Mouse (Mus musculus) spleen, embryonic (tissue): Measurements from ENCODE around the gene Noto.
"Not testable (repeated sequence)": the region's sequence is repeated elsewhere in the genome, so short reads cannot be mapped to it uniquely, and the experiment has no call there.

Experiments used
- CTCF ChIA-PET: fragments of 350-600 bp; sonication (Branson Sonifier 250); formaldehyde crosslinking; loops from one replicate; lab custom pipeline; 2022; lab: Charles Lee

The Noto gene

DNA sequence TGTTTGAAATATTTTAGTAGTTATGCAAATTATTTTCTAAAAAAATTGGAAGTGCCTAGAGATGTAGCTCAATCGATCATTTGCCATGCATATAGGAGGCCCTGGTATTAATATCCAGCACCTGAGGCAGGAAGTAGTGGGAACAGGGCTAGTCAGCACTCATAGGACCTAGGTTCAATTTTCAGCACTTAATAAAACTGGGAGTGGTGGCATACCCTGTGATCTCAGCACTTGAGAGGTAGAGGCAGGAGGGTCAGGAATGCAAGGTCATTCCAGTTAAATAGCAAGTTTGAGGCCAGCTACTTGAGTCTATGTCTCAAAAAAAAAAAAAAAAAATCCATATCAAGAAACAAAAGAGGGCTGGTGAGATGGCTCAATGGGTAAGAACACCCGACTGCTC is 4.5 kb upstream of the Noto start:
- CTCF ChIA-PET: interaction anchor here (0.7 kb wide), 1 partner anchor 14 kb away, joined by 5 read pairs; no protein-coding TSS in a partner anchor

- CTCF ChIA-PET: no interaction called here
These were observed 7.7 kb downstream of the Noto start for GRCm38 (mm10) chr6:85431274-85431841.

GRCm38 (mm10) chr6:85431842-85432431 is 8.3 kb downstream of the Noto start, which contains the start of gene Smyd5:
Gene Smyd5, plus strand, starts transcription at chr6:85431989.
- CTCF ChIA-PET: no interaction called here

- CTCF ChIA-PET: no interaction called here
These were observed 10.2 kb downstream of the Noto start for GRCm38 (mm10) chr6:85433865-85434264.

DNA sequence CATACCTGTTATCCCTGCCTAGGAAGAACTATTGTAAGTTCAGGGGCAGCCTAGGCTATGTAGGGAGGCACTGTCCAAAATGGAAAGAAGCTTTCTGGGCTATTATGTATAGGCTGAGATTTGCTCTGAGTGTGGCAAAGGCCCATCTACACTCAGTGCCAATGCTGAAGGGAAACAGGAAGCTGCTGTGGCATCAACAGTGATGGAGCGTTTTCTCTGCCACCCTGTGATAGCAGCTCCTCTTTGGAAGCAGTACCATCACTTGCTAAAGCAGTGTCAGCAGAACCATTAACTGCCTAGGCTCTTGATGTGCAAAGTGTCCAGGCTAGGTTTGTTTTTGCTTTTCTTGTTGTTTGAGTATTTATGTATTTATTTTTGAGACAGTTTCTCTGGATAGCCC is 12.5 kb downstream of the Noto start:
- CTCF ChIA-PET: no interaction called here

GRCm38 (mm10) chr6:85436631-85437030 is 12.9 kb downstream of the Noto start:
- CTCF ChIA-PET: no interaction called here

- CTCF ChIA-PET: no interaction called here
These were observed 17.5 kb downstream of the Noto start for GRCm38 (mm10) chr6:85441142-85441541.

- CTCF ChIA-PET: no interaction called here
These were observed 20.0 kb downstream of the Noto start for GRCm38 (mm10) chr6:85443488-85444233.

GRCm38 (mm10) chr6:85444266-85444965 is 20.7 kb downstream of the Noto start:
- CTCF ChIA-PET: no interaction called here

- CTCF ChIA-PET: no interaction called here
These were observed 21.6 kb downstream of the Noto start for GRCm38 (mm10) chr6:85445286-85445685.

DNA sequence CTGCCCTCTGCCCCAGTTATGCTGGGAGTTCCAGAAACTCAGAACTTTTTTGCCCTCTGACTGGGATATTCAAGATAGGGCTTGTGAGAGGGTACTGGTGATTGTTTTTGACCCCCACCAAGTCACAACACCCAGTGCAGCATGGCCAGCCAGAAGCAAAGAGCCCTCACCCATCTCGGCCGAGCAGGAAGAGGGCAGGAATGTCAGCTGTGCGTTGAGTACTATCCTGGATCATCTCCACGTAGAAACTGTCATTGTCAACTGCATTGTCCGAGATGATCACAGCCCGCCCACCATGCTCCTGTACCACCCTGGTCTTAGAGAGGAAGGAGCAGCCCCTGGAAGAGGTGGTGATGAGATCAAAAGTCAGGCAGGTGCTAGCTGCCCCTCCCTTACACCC is 23.7 kb downstream of the Noto start:
- CTCF ChIA-PET: no interaction called here

GRCm38 (mm10) chr6:85450140-85450539 is 26.5 kb downstream of the Noto start:
- CTCF ChIA-PET: not testable (repeated sequence)

- CTCF ChIA-PET: interaction anchor here (0.6 kb wide), 1 partner anchor 122 kb away, joined by 7 read pairs; no protein-coding TSS in a partner anchor
These were observed 27.3 kb downstream of the Noto start, which contains the start of gene Cct7 for GRCm38 (mm10) chr6:85450697-85451663. Gene Cct7, plus strand, starts transcription at chr6:85451514.

DNA sequence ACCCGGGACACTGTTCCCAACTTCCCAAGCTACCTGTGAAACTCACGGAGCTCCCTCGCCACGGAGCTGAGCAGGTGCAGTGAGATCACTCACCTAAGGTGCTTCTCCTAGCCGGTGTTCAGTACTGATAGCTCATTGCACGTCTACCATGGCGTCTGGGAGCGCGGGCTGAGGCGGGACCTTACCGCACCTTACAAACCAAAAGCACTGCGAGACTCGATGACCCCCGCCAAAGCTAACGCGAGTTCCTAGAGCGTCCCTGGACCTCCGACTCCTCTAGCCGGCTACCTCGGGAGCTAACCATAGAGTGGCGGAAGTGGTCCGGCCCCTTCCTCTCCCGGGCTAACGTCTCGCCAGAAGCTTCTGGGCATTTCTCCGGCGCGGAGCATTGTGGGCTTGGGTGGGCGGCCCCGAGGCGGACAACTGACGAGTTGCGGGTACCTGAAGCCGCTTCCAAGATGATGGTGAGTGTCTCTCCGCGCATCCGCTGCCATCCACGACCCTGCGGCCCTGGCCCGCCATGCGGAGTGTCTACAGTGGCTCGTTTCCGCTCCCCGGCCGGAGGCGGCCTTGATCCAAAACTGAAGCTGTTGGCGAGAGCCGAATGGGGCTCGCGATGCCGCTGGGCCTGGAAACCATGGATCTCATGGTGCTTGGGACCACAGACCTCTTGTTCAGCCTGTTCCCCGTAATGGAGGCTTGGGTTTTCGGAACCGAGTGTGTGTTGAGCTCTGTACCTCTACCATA is 28.2 kb downstream of the Noto start, which contains the start of gene Pradc1:
Gene Pradc1, minus strand, starts transcription at position 307 of the 747 bp plus-strand sequence.
- CTCF ChIA-PET: interaction anchor here (0.6 kb wide), 2 partner anchors 123 to 173 kb away, joined by 4 to 7 read pairs; no protein-coding TSS in a partner anchor

DNA sequence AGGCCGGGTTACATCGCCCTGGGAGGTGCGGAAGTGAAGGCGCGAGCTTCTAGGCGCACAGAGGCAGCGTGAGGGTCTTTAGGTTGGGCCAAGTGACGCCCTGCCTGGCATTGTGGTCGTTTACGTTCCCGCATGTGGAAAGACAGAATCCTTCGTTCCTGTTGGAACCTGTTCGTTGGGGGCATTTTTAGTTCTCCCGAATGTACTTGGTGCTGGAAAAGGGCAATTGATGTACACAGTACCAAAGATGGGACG is 28.7 kb downstream of the Noto start:
- CTCF ChIA-PET: interaction anchor here (0.6 kb wide), 1 partner anchor 173 kb away, joined by 4 read pairs; no protein-coding TSS in a partner anchor

GRCm38 (mm10) chr6:85452816-85453215 is 29.1 kb downstream of the Noto start:
- CTCF ChIA-PET: interaction anchor here (0.6 kb wide), 1 partner anchor 174 kb away, joined by 4 read pairs; no protein-coding TSS in a partner anchor

DNA sequence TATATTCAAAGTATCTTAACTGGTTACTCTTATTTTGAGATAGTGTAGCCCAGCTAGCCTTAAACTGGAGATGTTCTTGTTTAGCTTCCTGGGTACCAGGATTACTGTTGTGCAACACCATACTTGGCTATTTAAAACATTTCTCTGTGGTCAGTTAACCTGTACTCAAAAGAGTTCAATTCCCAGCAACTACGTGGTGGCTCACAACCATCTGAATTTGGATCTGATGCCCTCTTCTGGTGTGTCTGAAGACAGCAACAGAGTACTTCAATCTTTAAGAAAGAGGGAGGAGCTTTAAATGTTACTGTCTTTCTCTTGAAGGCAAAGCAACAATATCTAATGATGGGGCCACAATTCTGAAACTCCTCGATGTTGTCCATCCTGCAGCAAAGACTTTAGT is 35.9 kb downstream of the Noto start:
- CTCF ChIA-PET: interaction anchor here (0.5 kb wide), 1 partner anchor 1697 kb away, joined by 3 read pairs; no protein-coding TSS in a partner anchor

DNA sequence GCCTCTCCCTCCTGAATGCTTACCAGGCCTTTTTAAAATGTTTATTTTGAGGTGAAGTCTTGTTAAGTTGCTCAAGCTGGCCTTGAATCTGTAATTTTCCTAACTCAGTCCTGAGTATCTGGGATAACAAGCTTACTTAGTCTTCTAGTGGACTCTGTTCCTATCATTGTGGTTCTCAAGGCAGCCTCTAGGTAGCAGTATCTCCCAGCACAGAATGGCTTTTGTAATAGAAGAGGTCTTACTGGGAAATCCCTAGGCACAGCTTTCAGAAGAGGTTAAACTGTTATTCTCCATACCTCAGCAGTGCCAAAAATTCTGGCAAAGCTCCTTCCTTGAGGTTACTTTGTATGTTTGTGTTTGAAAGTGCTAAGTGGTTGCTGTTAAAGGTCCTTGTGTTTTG is 41.7 kb downstream of the Noto start:
- CTCF ChIA-PET: interaction anchor here (0.6 kb wide), 1 partner anchor 45 kb away, joined by 3 read pairs; no protein-coding TSS in a partner anchor

DNA sequence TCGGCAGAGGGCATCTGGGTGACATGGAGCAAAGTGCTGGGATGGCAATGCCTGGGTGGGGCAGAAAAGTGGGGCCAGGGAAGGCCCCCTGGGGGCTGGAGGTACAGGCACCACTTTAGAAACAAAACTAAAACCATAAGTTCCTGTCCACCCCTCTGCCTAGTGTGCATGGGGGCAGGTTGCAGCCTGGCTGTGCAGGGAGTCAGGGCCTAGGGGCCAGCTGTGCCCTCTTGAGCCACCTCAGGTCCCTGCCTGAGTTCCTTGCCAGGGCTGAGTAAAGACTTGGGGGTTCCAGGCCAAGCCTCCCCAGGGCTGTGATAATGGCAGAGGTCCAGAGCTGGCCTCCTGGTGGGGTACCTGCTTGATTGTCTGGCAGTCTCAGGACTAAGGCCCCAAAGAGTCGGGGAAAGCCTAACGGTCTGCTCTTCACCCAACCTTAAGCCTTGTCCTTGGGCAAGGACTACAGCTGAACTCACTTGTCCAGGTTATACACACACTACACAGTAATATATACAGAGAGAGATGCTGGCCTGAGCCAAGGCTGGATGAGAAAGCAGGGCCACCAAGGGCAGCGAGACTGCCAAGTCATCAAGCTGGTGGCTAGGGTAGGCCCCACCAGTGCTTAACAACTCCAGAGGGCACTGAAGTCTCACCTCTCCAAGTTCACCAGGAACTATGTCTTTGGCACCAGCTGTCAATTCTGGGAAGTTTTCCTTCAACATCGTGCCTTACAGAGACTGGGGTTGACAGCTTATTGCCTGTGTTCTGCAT is 46.2 kb downstream of the Noto start:
- CTCF ChIA-PET: no interaction called here
